Mouse (Mus musculus) forebrain, postnatal 0 days (tissue): ENCODE results near the gene Hormad2. TPM values are rescaled to one million over a fixed set of nuclear protein-coding genes. Genes with fewer than 3 reads are reported as not detected.

ENCODE experiments used
- ATAC-seq: fragments of 200-750 bp; cut with Nextera tagmentation; 2 replicates; pipeline ENCODE4 v1.8.0; 2017; ENCODE audit warnings: mild to moderate bottlenecking, moderate library complexity
- DNase-seq: peaks from one replicate; pipeline ENCODE4 v3.0.0-alpha.2; 2015
- H3K27ac ChIP-seq: fragments of 300-500 bp; sonication (generic); 2 replicates; pipeline ENCODE4 v1.5.1; 2014; ENCODE audit warnings: low read depth, mild to moderate bottlenecking, antibody characterized with exemption, low read length, moderate library complexity, mixed read lengths
- H3K27me3 ChIP-seq: fragments of 300-500 bp; sonication (generic); 2 replicates; pipeline ENCODE4 v1.6.1; 2014; ENCODE audit warnings: mild to moderate bottlenecking, low read length, mixed read lengths; ENCODE audit not compliant: insufficient read depth
- H3K36me3 ChIP-seq: fragments of 300-500 bp; sonication (generic); 2 replicates; pipeline ENCODE4 v1.6.1; 2014; ENCODE audit warnings: mild to moderate bottlenecking, moderate library complexity; ENCODE audit not compliant: insufficient read depth
- H3K4me1 ChIP-seq: fragments of 300-500 bp; sonication (generic); 2 replicates; pipeline ENCODE4 v1.6.1; 2014; ENCODE audit warnings: antibody characterized with exemption; ENCODE audit not compliant: insufficient read depth
- H3K4me2 ChIP-seq: fragments of 300-500 bp; sonication (generic); 2 replicates; pipeline ENCODE4 v1.6.1; 2014; ENCODE audit warnings: low read depth, mild to moderate bottlenecking, moderate library complexity
- H3K4me3 ChIP-seq: fragments of 300-500 bp; sonication (generic); 2 replicates; pipeline ENCODE4 v1.5.1; 2014; ENCODE audit warnings: low read depth, low read length, mixed read lengths
- H3K9ac ChIP-seq: fragments of 300-500 bp; sonication (generic); 2 replicates; pipeline ENCODE4 v1.6.1; 2014; ENCODE audit warnings: mild to moderate bottlenecking
- H3K9me3 ChIP-seq: fragments of 300-500 bp; sonication (generic); 2 replicates; pipeline ENCODE4 v1.6.1; 2016; ENCODE audit warnings: low read length
- CTCF ChIP-seq: sonication (generic); IDR thresholded peaks from 2 replicates; pipeline ENCODE4 v1.5.1; 2016; ENCODE audit warnings: antibody characterized with exemption, control low read depth, low read depth
- WGBS: fragments of 180-500 bp; shearing (Covaris S2); extraction: QIAGEN DNeasy Blood & Tissue Kit; methylation state at CpG from one replicate; pipeline ENCODE4 v1.1.7; 2014; 5-methylcytosine and 5-hydroxymethylcytosine counted together
- polyA plus RNA-seq: library from polyadenylated mRNA; unstranded; fragments of >200 nt; fragmentation: Nextera tagmentation; extraction: Ambion mirVana; gene quantifications from 2 replicates; pipeline ENCODE4 v1.2.1, GENCODE M21; 2015
- total RNA-seq: library from RNA; depleted of rRNA; stranded (reverse); fragments of >200 nt; gene quantifications from 2 replicates; pipeline ENCODE4 v1.2.3, GENCODE M21; 2014

Gene Hormad2
- total and polyA plus RNA-seq, 2 experiments from 2014 or later, result not detected

DNA sequence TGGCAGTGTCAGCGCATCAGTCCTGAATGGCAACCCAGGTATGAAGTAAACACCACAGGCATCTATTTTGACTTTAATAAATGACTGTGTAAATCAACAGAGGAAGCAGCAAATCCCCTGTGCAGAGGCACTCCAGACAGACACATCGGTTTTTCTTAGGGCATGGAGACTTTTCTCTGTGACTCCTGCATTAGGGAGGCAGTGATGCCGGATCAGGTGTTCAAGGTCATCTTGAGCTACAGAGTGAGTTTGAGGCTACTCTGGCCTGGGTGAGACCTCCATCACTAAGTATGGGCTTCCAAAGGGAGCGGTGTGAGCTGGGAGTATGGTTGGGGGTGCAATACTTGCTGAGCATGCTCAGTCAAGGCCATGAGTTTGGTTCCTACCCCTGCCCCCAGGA lies 23.7 kb upstream of the Hormad2 start:
- 95% methylated on average over 4 of the region's 4 CpGs for WGBS
- Histone ChIP-seq H3K4me1 (no peaks in the 10 kb centered on the region), H3K27ac (no peak overlapping the region), H3K27me3 (no peaks in the 10 kb centered on the region), H3K4me3 (no peak overlapping the region), H3K4me2 (no peak overlapping the region), H3K9ac (no peak overlapping the region), H3K9me3 (no peaks in the 10 kb centered on the region), H3K36me3 (no peaks in the 10 kb centered on the region)
- DNase-seq, result no peak
- ATAC-seq, result no peak
- TF ChIP-seq CTCF, result no peak

DNA sequence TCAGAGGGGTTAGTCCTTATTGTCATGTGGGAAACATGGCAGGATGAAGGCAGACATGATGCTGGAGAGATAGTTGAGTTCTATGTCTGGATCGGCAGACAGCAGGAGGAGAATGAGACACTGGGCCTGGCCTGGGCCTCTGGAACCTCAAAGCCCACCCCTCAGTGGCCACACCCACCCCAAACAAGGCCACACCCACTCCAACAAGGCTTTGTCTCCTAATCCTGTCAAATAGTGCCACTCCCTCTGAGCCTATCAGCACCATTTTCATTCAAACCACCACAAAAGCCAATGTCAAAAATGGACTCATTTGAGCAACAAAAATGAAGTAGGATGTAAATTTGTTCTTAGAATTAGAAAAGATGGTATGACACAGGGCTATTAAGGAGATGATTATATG lies 23.3 kb upstream of the Hormad2 start:
- TF ChIP-seq CTCF, result no peak
- WGBS, result 89% methylated on average over 1 of the region's 1 CpGs
- no peak for DNase-seq

DNA sequence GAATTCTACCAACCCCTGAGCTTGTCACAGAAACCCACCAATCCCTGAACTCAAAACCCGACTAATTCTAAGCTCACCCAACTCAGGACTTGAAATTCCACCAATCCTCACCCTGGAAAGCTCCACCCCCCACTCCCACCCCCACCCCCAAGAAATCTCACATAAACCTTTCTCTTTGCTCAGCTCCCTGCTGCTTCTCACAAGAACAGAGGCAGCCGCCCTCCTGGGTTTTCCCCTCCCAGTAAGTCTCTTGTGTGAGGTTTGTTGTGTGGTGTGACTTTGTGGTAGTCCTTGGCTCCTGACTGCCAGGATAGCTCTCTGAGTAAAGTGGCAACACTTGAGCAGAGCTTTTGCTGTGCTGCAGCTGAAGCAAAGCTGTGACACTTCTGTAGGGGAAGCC lies 22.0 kb upstream of the Hormad2 start:
- no peak for ATAC-seq
- DNase-seq, result no peak
- no peak for TF ChIP-seq CTCF
- Histone ChIP-seq H3K9ac (no peak overlapping the region), H3K27ac (no peak overlapping the region), H3K4me3 (no peak overlapping the region), H3K27me3 (no peaks in the 10 kb centered on the region), H3K36me3 (no peaks in the 10 kb centered on the region), H3K4me1 (no peaks in the 10 kb centered on the region), H3K4me2 (no peak overlapping the region), H3K9me3 (no peaks in the 10 kb centered on the region)
- 54% methylated on average over 2 of the region's 2 CpGs for WGBS

More for the DNA sequence above, 23.3 kb upstream of the Hormad2 start:
- Histone ChIP-seq H3K27ac (no peak overlapping the region), H3K4me2 (no peak overlapping the region), H3K4me1 (no peaks in the 10 kb centered on the region), H3K9ac (no peak overlapping the region), H3K36me3 (no peaks in the 10 kb centered on the region), H3K9me3 (no peaks in the 10 kb centered on the region), H3K4me3 (no peak overlapping the region), H3K27me3 (no peaks in the 10 kb centered on the region)
- ATAC-seq, result no peak

- Histone ChIP-seq H3K27me3 (no peaks in the 10 kb centered on the region), H3K36me3 (no peaks in the 10 kb centered on the region), H3K27ac (no peak overlapping the region), H3K4me1 (no peaks in the 10 kb centered on the region), H3K4me3 (no peak overlapping the region), H3K9me3 (no peaks in the 10 kb centered on the region), H3K4me2 (no peak overlapping the region), H3K9ac (no peak overlapping the region)
- no peak for ATAC-seq
- WGBS, result 48% methylated on average over 12 of the region's 12 CpGs
- no peak for DNase-seq
- no peak for TF ChIP-seq CTCF
Measured at GRCm38 (mm10) chr11:4461154-4461553, 20.2 kb upstream of the Hormad2 start.

GRCm38 (mm10) chr11:4460615-4461014 lies 19.7 kb upstream of the Hormad2 start:
- no peaks in the 10 kb centered on the region for H3K4me1 ChIP-seq
- no peaks in the 10 kb centered on the region for H3K27me3 ChIP-seq
- DNase-seq (no peak), ATAC-seq (no peak)
- no peak overlapping the region for H3K9ac ChIP-seq
- 66% methylated on average over 5 of the region's 5 CpGs for WGBS
- H3K4me2 ChIP-seq, result no peak overlapping the region
- no peak overlapping the region for H3K27ac ChIP-seq
- H3K9me3 ChIP-seq, result no peaks in the 10 kb centered on the region
- H3K4me3 ChIP-seq, result no peak overlapping the region
- H3K36me3 ChIP-seq, result no peaks in the 10 kb centered on the region
- no peak for TF ChIP-seq CTCF

- H3K36me3 ChIP-seq, result no peaks in the 10 kb centered on the region
- ATAC-seq (peak; percentile 38; the same call in 1 of the 2 replicates), DNase-seq (no peak)
- H3K9ac ChIP-seq, result no peak overlapping the region
- H3K9me3 ChIP-seq, result no peaks in the 10 kb centered on the region
- no peak overlapping the region for H3K4me3 ChIP-seq
- H3K27ac ChIP-seq, result no peak overlapping the region
- no peaks in the 10 kb centered on the region for H3K27me3 ChIP-seq
- H3K4me2 ChIP-seq, result no peak overlapping the region
- no peaks in the 10 kb centered on the region for H3K4me1 ChIP-seq
- WGBS, result 74% methylated on average over 8 of the region's 8 CpGs
- TF ChIP-seq CTCF, result no peak
Measured at GRCm38 (mm10) chr11:4454895-4455535, 14.1 kb upstream of the Hormad2 start.

GRCm38 (mm10) chr11:4452467-4453184 lies 11.7 kb upstream of the Hormad2 start:
- H3K36me3 ChIP-seq, result no peaks in the 10 kb centered on the region
- no peak for DNase-seq
- ATAC-seq, result no peak
- H3K4me3 ChIP-seq, result no peak overlapping the region
- no peak overlapping the region for H3K4me2 ChIP-seq
- no peaks in the 10 kb centered on the region for H3K27me3 ChIP-seq
- 80% methylated on average over 12 of the region's 12 CpGs for WGBS
- TF ChIP-seq CTCF, result no peak
- no peak overlapping the region for H3K9ac ChIP-seq
- no peaks in the 10 kb centered on the region for H3K9me3 ChIP-seq
- H3K4me1 ChIP-seq, result no peaks in the 10 kb centered on the region
- no peak overlapping the region for H3K27ac ChIP-seq
